Mouse (Mus musculus): ENCODE results near the gene Palm3.

DNA sequence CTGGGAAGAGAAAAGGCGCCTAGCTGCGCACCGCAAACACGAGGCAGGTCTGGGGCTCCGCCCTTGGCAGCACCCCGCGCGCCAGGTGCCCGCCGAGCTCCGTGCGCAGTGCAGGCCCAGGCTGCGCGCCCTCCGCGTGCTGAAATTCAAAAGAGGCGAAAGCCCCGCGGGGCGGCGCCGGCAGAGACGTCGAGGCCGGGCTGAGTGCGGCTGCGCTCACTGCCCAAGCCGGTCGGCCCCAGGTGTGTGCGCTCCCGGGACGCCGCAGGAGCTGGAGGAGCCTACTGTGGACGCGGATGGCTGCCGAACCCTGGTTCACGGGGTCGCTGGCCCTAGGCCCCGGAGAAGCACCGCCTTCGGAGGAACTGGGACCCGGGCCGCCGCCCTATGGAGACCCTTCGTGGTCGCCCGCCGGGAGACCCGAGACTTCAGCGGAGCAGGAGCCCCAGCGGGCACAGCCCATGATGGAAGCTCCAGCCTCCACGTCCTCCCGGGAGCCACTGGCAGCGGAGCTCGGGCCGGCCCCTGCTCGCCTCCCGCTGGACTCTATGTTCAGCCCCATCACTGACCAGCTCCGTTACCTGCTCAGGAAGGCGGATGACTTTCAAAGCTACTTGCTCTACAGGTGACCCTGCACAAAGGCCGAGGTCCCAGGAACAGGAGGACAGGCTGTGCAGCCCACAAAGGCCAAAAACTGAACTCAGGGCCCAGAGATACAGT is 19.8 kb upstream of the Palm3 start, which contains the start of gene 1700067K01Rik:
- TF ChIP-seq CTCF (IDR thresholded peaks at IDR 0.05; ENCODE audit: extremely low read depth, insufficient read depth, low read length) (no peak), POLR2A (IDR thresholded peaks at IDR 0.05; ENCODE audit: extremely low read depth, insufficient read depth, low read length) (no peak)

All from cortical plate, adult 2 months (tissue).